Mouse (Mus musculus) right cerebral cortex, adult 2 months (tissue): ENCODE measurements around the gene Chsy1.

Experiments used
- DNase-seq, 2 experiments: peaks; one replicate each; pipeline ENCODE4 v3.0.0; 2021 to 2022; ENCODE audit warnings: low spot score in 2 of 2

Chsy1 gene

GRCm38 (mm10) chr7:66109855-66110635 is 730 bp downstream of the Chsy1 start:
- peak; percentile 31 to 45 for DNase-seq

- no peak for DNase-seq
These were observed 1.4 kb downstream of the Chsy1 start for GRCm38 (mm10) chr7:66110636-66111112.

- DNase-seq, result no peak
These were observed 1.9 kb downstream of the Chsy1 start for GRCm38 (mm10) chr7:66111211-66111610.

GRCm38 (mm10) chr7:66113561-66113960 is 4.2 kb downstream of the Chsy1 start:
- no peak for DNase-seq

- no peak for DNase-seq
These were observed 6.6 kb downstream of the Chsy1 start for GRCm38 (mm10) chr7:66115821-66116343.

- no peak for DNase-seq
These were observed 7.7 kb downstream of the Chsy1 start for GRCm38 (mm10) chr7:66116906-66117482.

- no peak for DNase-seq
These were observed 8.7 kb downstream of the Chsy1 start for GRCm38 (mm10) chr7:66118046-66118445.

- DNase-seq, result no peak
These were observed 9.5 kb downstream of the Chsy1 start for GRCm38 (mm10) chr7:66118796-66119195.

- no peak for DNase-seq
These were observed 10.8 kb downstream of the Chsy1 start for GRCm38 (mm10) chr7:66120139-66120538.

GRCm38 (mm10) chr7:66120702-66121396 is 11.5 kb downstream of the Chsy1 start:
- DNase-seq, result no peak

- no peak for DNase-seq
These were observed 15.2 kb downstream of the Chsy1 start for GRCm38 (mm10) chr7:66124551-66124968.

- DNase-seq, result no peak
These were observed 16.1 kb downstream of the Chsy1 start for GRCm38 (mm10) chr7:66125368-66125767.

GRCm38 (mm10) chr7:66127951-66128645 is 18.8 kb downstream of the Chsy1 start:
- DNase-seq, result no peak

GRCm38 (mm10) chr7:66128857-66129256 is 19.5 kb downstream of the Chsy1 start:
- DNase-seq, result no peak

- DNase-seq, result no peak
These were observed 21.0 kb downstream of the Chsy1 start for GRCm38 (mm10) chr7:66130296-66130695.

- no peak for DNase-seq
These were observed 22.6 kb downstream of the Chsy1 start for GRCm38 (mm10) chr7:66131776-66132421.

GRCm38 (mm10) chr7:66134154-66134553 is 24.8 kb downstream of the Chsy1 start:
- no peak for DNase-seq

- DNase-seq, result no peak
These were observed 26.3 kb downstream of the Chsy1 start for GRCm38 (mm10) chr7:66135644-66136043.

GRCm38 (mm10) chr7:66136187-66136586 is 26.9 kb downstream of the Chsy1 start:
- no peak for DNase-seq

- no peak for DNase-seq
These were observed 28.0 kb downstream of the Chsy1 start for GRCm38 (mm10) chr7:66137309-66137708.

GRCm38 (mm10) chr7:66138301-66138700 is 29.0 kb downstream of the Chsy1 start:
- DNase-seq, result no peak
